Mouse (Mus musculus) forelimb bud, embryonic 11.5 days (tissue): Measurements from ENCODE around the gene Nanos2.

Experiments used
- DNase-seq: peaks from one replicate; pipeline ENCODE4 v3.0.0-alpha.2; 2012; ENCODE audit warnings: low read depth, low spot score

Nanos2 gene

DNA sequence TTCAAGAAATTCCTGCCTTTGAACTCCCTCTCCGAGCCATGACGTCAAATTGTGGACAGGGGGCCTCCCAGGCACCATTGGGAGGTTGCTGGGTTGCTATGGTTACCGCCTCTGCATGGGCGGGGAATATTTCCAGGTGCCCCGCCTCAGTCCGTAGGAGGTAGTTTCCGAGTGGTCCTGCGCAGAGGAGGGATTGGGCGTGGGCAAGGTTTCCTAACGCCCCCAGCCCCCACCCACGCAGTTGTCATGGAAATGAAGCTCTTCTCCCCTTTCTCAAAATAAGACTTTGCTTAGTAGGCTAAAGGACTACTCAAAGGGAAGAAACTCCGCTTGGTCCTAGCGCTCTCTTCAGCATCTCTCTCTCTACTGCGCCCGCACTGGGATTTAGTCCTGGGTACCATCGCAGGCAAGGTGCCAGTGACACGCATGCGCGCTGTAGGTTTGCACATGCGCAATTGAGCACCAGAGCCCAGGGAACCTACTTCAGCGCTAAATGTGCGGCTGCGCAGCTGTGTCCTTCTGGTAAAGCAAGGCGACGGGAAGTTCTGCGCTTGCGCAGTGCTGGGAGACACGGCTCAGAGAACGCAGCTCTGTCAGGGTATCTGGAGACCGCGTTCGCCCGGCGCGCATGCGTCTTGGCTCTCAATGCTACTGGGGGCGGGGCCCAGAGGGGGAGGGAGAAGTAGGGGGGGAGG is 3.5 kb downstream of the Nanos2 start, which contains the start of gene Mypop:
Mypop (plus strand) TSS at position 645 of the 695 bp plus-strand sequence.
- peak; percentile 100 for DNase-seq

DNA sequence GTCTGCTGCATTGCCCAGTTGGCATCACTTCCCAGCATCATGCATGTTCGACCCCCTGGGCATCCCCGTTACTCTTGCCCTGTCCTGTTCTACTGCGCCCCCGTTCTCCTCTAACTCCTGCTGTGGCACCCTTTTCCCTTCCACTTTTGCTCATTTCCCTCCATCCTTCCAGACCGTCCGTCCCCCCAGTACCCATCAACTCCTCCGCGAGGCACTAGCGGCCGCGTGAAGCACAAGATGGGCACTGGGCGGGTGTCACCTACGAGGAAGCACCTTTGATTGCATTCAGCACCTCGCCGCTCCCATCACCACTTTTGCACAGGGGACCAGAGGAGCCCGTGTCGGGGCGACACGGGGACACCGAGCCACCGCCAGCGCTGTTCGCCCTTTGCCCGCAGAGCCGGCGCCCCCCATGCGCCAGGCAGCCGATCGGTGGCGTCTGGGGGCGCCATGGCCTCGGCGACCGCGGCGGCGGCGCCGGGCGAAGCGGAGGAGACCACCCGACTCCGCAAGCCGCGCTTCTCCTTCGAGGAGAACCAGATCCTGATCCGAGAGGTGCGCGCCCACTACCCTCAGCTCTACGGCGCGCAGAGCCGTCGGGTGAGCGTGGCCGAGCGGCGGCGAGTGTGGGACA is 4.6 kb downstream of the Nanos2 start:
- no peak for DNase-seq

DNA sequence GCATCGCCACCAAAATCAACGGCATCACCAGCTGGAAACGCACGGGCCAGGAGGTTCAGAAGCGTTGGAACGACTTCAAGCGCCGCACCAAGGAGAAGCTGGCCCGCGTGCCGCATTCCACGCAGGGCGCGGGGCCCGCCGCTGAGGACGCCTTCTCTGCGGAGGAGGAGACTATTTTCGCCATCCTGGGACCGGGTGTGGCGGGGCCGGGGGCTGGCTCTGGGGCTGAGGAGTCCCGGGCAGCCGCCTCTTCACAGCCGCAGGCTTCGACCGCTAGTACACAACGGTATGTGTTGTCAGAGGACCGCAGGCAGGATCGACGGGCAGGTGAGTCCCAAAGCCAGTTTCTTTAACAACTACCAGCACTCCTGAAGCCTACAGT is 5.1 kb downstream of the Nanos2 start:
- no peak for DNase-seq

DNA sequence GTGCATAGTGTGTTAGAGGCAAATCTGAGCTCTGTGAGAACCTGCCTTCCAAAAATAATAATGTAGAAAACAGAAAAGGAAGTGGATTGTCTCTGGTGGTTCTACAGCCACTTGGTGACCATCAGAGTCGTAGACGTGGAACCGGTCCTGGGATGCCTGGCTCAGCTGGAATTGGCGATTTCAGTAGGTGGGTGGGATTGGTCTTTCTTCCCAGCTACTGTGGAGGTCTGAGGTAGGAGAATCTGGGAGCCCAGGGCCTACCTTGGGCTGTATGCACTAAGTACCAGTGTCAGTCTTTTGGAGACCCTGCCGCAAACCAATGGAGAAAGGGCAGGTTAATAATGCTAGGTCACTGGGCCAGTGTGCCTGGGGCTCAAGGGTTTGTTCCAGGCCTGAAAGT is 5.8 kb downstream of the Nanos2 start:
- no peak for DNase-seq

DNA sequence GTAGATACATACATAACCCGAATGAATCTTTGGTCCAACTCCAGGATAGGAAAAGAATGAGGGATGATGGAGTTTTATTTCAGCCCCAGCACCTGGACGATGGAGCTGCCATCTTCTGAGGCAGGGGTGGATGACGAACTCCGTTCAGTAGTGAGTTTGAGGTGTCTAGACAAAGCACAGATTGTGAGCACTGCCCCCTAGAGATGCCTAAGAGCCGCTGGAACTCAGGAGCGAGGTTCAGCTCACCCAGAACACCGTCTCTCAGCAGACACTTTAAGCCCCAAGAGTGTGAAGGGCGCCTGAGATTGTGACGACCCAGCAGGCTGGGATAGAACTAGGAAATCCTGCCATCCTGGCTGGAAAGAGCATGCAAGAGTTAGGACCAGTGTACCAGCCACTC is 11.6 kb downstream of the Nanos2 start:
- DNase-seq: no peak

DNA sequence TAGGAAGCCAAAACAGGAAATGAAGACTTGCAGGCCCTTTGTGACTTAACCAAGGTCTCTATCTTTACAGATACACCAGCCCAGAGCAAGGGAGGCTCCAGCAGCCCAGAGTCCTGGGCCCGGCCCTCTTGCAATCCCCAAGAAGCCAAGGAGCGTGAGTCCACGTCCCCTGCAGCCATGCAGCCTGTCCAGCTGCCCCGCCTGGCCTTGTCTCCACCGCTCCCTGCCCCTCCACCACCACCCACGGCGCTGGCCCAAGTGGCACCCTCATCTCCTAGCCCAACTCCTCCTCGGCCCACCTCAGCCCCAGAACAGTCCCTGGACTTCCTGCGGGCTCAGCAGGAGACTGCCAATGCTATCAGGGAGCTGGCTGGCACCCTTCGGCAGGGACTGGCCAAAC is 13.2 kb downstream of the Nanos2 start:
- no peak for DNase-seq

DNA sequence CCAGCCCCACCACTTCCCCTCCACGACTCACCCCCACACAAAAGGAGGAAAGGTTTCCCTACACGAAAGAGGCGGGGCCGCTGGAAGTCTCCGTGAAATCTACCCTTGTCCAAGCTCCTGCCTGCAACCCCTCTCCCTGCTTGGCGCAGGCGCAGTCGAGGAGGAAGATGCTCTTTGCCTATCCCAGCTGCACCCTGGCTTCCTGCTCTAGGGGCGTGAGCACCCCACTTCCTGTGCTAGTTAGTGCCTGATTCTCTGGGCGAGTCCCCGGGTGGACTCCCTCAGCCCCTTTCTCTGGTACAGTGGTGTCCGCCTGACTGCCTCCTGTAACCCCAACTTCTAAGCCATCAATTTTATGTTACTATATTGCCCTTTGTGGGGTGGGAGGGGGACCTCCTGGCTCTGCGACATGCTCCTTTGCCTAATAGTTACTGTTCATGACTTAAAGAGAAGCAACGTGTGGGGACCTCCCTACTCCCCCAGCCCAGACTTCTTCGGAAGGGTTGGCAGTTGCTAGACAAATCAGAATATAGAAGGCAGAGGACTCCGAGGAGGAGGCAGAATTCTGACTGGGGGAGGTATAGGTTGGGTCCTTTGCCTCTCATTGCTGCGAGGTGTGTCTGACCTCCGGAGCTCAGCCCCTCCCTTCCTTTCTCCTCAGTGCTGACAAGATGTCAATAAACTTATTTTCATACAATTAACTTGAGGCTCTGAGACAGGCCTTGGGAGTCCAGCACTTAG is 14.0 kb downstream of the Nanos2 start:
- no peak for DNase-seq

DNA sequence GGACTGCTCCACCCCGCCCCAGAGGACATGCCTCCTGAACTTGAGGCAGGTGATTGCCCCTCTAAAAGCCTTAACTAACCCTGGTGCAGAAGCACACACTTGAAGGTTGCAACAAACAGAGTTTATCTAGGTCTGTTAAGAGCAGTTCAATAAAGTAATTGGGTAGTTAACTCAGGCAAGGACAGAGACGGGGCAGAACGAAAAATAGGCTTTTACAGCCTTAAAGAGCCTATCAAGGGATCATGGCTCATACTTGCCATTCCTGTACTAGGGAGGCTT is 14.5 kb downstream of the Nanos2 start:
- no peak for DNase-seq

DNA sequence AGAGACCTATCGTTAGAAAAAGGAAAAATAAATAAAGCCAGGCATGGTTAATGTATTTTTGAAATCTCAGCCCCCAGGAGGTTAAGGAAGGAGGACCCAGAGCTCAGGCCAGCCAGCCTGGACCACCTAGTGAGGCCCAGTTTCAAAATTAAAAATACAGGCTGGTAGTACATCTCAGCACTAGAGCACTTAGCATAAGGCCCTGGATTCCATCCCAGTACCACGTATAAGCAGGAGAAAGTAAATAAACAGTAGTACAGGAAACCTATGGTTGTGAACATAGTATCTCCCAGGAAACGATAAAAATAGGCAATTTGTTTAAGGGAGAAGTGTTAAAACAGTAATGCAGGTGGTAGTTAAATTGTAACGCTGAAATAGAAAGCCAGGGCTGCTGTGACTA is 14.9 kb downstream of the Nanos2 start:
- DNase-seq: no peak

DNA sequence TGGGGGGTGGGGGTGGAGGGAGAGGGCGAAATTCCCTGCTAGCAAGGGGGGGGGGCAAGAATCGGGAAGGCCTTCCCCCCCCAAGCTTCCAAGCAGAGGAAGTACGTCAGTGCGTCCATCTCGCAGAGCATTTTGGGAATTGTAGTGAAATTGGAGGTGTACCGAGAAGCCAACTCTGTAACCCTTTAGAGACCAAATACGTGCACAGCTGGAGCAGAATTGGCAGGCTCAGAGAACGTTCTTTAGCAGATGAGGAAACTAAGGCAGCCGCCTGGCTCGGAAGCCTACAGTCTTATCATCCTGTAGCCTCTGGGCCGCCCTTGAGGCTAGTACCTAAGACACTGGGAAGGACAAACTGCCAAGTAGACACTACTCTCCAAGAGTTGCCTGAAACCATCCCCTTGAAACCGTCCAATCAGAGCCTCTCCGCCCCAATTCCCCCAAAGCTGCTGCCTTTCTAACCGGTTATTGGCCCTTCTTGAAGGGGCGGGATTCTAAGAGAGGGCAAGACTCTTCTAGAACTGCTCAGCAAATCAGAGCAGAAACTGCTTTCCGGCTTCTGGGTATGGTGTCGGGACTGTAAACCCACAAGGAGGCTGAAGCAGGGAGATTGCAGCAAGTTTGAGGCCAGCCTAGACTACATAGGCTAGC is 15.8 kb downstream of the Nanos2 start:
- peak; percentile 88 for DNase-seq

DNA sequence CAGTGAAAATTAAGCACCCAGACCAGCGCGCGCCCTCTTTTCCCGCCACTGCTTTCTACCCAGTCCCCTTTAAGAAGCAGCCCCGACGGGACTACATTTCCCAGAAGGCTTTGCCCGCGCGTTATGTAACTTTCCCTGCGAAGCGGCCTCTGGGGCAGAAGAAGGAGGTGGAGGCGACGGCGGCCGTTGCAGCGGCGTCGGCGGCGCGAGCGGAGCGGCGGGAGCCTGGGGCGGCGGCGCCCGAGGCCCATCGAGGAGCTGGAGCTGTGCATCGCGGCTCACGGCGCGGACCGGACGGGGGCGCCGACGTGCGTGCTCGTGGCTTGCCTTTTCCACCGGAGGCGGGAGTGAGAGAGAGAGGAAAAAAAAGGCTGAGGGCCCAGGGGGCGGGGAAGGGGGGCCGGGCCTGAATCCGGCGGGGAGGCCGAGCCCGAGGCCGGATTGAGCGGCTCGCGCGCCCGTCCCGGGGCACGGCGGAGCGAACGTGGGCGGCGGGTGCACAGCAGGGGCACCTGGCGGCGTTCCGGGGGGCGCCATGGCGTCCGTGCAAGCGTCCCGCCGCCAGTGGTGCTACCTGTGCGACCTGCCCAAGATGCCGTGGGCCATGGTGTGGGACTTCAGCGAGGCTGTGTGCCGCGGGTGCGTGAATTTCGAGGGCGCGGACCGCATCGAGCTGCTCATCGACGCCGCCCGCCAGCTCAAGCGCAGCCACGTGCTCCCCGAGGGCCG is 16.9 kb downstream of the Nanos2 start, which contains the start of gene Irf2bp1:
Irf2bp1 (plus strand) TSS at position 143 of the 729 bp plus-strand sequence.
- peak; percentile 93 for DNase-seq

DNA sequence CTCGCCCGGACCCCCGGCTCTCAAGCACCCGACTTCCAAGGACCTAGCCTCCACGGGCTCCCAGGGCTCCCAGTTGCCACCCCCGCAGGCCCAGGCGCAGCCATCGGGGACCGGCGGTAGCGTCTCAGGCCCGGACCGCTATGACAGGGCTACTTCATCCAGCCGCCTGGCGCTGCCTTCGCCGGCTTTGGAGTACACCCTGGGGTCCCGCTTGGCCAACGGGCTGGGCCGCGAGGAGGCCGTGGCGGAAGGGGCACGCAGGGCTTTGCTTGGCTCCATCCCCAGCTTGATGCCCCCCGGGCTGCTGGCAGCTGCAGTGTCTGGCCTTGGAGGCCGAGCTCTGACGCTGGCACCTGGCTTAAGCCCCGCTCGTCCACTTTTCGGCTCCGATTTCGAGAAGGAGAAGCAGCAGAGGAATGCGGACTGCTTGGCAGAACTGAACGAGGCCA is 17.5 kb downstream of the Nanos2 start:
- no peak for DNase-seq

DNA sequence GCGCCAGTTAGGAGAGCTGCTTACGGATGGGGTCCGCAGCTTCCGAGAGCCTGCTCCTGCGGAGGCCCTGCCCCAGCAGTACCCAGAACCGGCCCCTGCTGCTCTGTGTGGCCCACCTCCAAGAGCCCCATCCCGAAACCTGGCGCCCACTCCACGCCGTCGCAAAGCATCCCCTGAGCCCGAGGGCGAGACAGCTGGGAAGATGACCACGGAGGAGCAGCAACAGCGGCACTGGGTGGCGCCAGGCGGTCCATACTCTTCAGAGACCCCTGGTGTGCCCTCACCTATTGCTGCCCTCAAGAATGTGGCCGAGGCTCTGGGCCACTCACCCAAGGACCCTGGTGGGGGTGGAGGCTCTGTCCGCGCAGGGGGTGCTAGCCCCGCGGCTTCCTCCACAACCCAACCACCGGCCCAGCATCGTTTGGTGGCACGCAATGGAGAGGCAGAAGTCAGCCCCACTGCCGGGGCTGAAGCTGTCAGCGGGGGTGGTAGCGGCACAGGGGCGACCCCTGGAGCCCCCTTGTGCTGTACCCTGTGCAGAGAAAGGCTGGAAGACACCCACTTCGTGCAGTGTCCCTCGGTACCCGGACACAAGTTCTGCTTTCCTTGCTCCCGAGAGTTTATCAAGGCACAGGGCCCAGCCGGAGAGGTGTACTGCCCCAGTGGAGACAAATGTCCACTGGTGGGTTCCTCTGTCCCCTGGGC is 18.4 kb downstream of the Nanos2 start:
- no peak for DNase-seq

DNA sequence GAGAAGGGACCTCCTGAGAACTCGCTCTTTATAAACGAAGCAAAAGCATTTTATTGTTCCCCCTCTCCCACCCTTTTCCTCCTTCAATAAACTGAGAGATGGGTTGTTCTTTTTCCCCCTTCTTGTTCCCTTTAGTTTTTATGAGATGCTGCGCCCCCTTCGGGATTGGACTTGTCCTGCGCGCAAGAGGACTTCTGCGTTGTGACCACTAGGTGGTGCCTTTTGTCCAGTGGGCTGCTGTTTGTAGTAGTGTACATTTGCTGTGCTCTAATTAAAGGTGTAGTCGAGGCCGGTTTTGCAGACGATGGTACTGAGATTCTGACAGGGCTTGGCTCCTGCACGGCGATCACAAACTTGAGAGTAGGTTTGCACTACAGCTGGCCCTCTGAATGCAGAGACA is 19.3 kb downstream of the Nanos2 start:
- peak; percentile 91 for DNase-seq

DNA sequence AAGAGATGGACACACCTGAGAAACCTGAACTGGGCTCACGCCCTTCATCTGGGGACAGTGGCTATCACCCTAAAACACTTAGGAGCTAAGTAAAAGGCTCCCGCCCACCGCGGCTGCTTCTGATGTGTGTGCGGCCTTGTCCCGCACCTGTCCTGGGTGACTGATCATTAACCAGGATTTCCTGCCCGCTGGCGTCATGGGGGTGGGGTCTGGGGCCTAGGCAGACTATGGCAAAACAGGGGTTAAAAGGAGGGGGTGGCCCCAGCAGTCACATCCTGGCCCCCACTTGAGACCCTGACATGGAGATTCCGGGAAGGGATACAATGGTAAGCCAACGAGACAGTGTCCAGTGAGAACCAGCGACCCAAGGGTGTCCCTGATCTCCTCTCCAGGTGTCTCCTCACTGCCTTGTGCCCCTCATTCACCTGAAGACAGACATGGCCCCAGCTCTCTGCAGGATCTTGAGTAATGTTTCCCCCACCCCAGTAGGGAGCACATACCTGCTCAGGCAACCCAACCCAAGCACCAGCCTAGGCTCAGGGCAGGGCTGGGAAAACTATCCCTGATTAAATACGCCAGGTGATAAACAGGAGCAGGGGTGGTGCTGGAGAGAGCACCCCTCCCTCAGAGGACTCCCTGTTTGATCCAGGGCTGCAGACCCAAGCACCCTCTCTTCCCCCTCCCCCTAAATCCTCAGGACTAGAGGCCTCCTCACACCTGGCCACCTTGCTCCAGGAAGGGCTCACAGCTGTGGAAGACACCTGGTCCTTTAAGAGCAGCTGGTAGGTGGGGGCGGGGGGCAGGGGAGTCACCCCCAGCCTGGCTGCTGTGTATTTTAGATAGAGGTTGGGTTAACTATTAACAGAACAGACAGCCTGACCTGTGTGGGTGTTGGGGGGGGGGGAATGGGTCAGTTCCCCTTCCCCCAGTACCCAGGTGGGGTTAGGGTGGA is 20.1 kb downstream of the Nanos2 start:
- DNase-seq: no peak

DNA sequence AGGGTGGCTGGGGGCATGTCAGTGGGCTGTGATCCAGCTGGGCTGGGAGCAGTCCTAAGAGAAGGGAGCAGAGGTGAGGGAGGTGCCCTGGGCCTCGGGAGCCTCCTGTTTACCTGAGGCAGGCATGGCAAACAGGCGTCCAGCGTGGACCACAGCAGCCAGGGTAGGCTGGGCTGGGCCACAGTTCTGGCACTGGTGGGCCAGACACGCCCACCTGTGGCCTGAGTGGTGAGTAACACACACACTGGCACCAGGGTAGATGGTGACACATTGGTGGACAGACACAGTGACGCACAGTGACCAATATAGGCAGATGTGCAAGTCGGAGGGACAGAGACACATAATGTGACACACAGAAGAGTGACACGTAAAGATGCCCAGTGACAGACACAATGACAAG is 23.4 kb downstream of the Nanos2 start:
- DNase-seq: no peak

DNA sequence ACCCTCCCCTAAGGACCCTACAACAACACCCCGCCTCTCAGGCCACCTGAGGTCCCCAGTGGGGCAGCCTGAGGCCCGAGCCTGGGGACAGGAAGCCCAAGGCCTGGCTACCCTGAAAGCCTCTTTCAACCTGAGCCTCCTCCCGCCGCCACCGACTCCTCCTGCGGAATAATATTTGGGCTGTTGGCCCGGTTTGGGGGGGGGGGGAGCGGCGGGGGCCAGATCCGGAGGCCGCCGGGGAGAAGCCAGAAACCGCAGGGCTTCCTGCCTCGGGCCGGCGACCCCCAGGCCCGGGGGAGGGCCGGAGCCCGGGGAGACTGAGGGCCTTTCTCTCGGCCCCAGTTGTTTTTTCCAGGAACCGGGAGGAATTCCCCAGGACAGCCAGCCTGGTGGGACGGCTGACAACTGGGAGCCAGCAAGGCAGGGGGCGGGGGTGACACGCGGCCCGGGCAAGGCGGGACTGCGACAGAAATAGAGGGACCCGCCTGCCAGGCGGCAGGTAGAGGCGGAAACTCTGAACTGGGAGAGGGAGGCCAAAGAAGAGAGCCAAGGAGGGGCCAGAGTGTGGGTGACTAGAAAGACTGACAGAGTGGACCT is 24.9 kb downstream of the Nanos2 start:
- DNase-seq: no peak

DNA sequence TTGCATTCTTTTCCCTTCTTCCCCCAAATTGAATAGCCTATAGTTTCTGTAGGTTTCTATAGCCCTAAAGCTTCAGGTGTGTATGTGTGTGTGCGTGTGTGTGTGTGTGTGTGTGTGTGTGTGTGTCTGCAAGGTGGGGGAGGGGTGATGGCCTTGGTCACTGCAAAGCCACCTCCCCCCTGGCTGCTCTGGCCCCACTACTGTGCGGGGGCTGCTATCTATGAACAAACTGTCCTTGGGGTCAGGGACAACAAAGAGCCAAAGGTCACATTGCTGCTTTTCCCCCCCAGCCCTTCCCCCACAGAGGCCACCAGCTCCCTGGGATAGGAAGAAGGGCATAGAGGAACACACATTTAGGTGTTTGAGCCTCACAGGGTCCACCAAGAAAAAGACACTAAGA is 25.7 kb downstream of the Nanos2 start:
- DNase-seq: no peak

DNA sequence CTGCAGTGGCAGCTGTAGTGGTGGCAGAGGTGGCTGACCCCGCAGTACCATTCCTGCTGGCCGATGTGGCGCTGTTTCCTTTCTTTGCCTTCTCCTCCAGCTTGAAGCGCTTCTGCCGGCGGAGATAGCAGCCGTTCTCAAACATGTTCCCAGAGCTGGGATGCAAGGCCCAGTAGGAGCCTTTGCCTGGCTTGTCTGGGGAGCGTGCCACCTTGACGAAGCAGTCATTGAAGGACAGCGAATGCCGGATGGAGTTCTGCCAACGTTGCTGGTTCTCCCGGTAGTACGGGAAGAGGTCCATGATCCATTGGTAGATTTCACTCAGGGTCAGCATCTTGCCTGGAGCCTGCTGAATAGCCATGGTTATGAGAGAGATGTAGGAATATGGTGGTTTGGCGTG is 27.3 kb downstream of the Nanos2 start:
- DNase-seq: no peak

DNA sequence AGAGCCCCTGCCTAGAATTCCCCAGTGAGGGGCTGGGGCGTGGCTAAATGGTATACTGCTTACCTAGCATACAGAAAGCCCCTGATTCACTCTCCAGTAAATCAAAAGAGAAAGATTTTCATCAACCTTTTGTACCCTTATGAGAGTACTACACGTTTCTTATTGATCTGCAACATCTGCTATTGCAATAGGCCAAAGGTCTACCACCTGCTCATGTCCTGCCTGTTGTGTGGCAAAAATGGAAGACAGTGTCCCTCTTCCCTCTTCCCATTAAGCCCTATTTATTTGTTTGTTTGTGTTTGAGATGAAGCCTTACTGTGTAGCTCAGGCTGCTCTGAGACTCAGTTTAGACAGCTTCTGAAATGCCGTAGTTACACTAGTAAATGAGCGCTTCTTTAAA is 28.8 kb downstream of the Nanos2 start:
- no peak for DNase-seq
